Mouse (Mus musculus): ENCODE data around the gene Gan.

Gan gene

DNA sequence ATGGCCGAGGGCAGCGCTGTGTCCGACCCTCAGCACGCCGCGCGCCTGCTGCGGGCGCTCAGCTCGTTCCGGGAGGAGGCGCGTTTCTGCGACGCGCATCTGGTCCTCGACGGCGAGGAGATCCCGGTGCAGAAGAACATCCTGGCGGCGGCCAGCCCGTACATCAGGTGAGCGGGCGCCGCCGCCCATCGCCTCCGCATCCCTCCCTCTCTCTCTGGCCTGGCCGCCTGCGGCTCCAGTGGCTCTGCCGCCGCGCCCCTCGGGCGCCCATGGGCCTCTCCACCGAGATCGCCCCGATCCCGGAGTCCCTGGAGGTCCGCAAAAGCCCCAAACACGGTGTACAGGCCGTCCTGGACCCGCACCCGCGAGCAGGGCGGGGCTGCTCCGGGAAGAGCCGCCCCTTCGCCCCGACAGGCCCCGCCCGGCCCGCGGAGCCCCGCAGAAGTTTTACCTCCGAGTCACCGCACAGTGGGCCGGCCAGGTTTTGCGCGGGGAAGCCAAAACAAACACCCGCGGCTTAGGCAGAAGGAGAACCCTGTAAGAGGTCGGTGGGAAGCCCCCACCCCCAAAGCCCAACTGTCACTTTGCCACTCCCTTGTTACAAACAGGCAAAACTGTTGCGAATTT, at the start of gene Gan:
TSS of gene Gan (plus strand) at position 1 of the 627 bp plus-strand sequence.
- DNase-seq (ENCODE audit: low spot score): peak; percentile 41

DNA sequence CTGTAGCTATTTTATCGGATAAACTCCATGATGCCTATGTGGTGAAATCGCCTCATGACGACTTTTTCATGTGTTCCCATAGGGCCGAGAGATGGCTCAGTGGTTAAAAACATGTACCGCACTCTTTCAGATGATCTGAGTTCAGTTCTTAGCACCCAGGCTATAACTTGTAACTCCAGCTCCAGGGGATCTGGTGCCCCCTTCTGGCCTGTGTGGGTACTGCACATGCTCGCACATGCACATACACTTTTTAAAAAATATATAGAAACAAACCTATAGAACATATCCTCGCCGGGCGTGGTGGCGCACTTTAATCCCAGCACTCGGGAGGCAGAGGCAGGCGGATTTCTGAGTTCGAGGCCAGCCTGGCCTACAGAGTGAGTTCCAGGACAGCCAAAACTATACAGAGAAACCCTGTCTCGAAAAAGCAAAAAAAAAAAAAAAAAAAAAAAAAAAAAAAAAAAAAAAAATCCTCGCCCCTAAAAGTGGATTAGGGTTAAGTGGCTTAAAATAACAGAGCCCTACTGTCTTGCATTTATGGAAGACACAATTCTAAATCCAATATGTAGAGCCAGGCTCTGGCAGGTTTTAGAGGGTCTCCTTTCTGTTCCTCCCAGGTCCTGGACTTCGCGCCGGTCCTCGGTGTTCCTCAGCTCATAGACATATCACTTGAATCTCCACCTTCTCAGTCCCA, 48.8 kb upstream of the Gan start:
- DNase-seq (ENCODE audit: low spot score): no peak

DNA sequence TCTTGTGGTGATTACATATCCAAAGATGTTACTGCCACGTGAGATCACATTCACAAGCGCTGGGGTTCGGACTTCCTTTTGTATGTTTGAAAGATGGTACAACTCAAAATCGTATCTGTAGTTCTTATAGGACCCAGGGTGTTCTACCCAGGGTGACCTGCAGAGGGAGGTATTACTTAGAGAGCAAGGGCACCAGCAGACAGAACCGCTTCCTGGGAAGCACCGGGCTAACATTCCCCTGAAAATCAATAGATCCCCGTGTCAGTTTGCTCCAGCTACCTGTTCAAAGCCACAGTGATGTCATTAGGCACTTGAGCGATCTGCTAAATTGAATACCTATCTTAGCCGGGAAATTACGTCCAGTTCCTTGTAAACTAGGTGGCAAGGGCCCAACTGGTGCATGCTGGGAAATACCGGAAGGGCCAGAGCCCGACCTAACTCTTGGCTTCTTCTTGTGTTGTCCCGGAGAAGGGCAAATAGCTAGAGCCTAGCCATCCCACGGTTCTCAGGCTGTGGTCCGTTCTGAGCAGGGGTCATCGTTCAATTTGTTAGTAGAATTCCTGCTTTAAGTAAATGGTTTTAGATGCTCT, 48.0 kb upstream of the Gan start:
- peak; percentile 50 for DNase-seq (ENCODE audit: low spot score)

- no peak for DNase-seq (ENCODE audit: low spot score)
These were observed 46.3 kb upstream of the Gan start for GRCm38 (mm10) chr8:117111641-117112040.

- no peak for DNase-seq (ENCODE audit: low spot score)
These were observed 45.7 kb upstream of the Gan start for GRCm38 (mm10) chr8:117112261-117112660.

- DNase-seq (ENCODE audit: low spot score): no peak
These were observed 42.8 kb upstream of the Gan start for GRCm38 (mm10) chr8:117115094-117115493.

- peak; percentile 42 for DNase-seq (ENCODE audit: low spot score)
These were observed 42.1 kb upstream of the Gan start for GRCm38 (mm10) chr8:117115676-117116446.

GRCm38 (mm10) chr8:117116534-117116933, 41.4 kb upstream of the Gan start:
- no peak for DNase-seq (ENCODE audit: low spot score)

- no peak for DNase-seq (ENCODE audit: low spot score)
These were observed 39.5 kb upstream of the Gan start for GRCm38 (mm10) chr8:117118409-117118808.

DNA sequence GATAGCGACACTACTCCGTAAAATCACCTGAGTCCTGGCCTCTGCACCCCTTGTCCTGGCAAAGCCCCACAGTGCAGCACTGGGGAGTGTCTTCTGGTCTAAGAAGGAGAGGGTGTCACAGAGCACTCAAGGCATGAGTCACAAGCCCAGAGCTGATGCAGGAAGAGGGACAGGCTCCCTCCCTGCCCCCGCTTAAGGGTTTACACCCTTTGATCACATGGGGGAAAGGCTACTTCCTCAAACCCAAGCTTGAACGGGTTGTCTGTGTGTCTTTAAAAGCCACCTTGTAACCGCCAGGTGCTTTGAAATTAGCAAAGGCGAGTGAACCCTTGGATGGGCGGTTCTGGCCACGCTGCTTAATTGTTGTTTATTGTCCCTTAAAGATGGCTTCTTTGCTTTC, 36.7 kb upstream of the Gan start:
- DNase-seq (ENCODE audit: low spot score): no peak

GRCm38 (mm10) chr8:117123850-117124633, 33.9 kb upstream of the Gan start:
- no peak for DNase-seq (ENCODE audit: low spot score)

- no peak for DNase-seq (ENCODE audit: low spot score)
These were observed 32.1 kb upstream of the Gan start for GRCm38 (mm10) chr8:117125854-117126253.

DNA sequence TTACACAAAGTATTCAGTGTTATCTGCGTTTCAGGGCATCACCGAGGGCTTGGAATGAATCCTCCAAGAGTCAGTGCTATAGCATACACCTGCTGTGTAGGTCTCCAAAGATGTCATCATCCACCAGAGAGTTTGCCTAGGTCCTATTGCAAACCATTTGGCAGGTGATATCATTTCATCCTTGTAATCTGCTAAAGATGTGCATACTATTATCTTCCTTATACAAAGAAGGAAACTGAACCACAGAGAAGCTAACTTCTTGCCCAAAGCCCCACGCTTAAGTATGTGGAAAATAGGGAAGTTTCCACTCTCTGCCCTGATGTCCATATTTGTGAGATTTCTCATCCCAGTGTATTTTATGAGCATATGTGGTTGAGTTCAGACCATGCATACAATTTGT, 31.5 kb upstream of the Gan start:
- no peak for DNase-seq (ENCODE audit: low spot score)

DNA sequence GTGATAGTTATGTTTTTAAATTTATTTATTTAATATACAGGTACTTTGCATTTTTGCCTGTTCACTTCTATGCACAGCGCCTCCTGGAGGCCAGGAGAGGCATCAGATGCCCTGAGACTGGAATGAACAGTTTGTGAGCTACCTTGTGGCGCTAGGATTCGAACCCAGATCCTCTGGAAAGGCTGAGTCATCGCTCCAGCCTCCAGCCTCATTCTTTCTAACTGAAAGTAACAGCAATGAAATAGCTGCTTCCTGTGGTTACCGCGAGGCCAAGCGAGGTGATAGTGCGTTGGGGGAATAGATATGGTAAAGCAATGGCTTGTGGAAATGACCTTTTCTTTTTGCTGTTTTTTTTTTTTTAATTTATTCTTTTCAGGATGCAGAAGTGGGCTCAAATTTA, 30.9 kb upstream of the Gan start:
- no peak for DNase-seq (ENCODE audit: low spot score)

GRCm38 (mm10) chr8:117133702-117134101, 24.2 kb upstream of the Gan start:
- DNase-seq (ENCODE audit: low spot score): no peak

GRCm38 (mm10) chr8:117136351-117136750, 21.6 kb upstream of the Gan start:
- DNase-seq (ENCODE audit: low spot score): no peak

- DNase-seq (ENCODE audit: low spot score): no peak
These were observed 21.2 kb upstream of the Gan start for GRCm38 (mm10) chr8:117136763-117137162.

GRCm38 (mm10) chr8:117137357-117137756, 20.6 kb upstream of the Gan start:
- no peak for DNase-seq (ENCODE audit: low spot score)

GRCm38 (mm10) chr8:117148520-117148919, 9.4 kb upstream of the Gan start:
- DNase-seq (ENCODE audit: low spot score): no peak

DNA sequence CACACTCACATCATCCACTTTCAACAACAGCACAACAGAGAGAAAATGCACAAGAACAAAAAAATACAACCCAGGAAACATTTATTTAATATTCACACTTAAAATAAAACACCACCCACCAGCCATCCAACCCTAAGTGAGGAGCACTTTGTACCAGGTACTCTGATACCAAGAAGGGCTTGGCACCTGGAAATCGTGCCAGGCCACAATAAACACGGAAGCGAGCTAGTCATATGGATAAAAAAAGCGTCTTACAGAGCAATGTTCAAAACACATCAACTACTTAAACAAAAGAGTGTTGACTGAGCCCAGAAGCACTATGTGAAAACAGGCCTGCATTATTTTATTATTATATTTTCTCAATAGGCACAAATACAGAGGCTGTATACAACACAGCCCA, 1.8 kb upstream of the Gan start:
- DNase-seq (ENCODE audit: low spot score): no peak

- no peak for DNase-seq (ENCODE audit: low spot score)
These were observed 818 bp upstream of the Gan start for GRCm38 (mm10) chr8:117156866-117157768.

Data from ovary, postnatal 36 days (tissue).